Mouse (Mus musculus): ENCODE data around the gene Shmt1. TPM values are rescaled to one million over a fixed set of nuclear protein-coding genes. Genes with fewer than 3 reads are reported as not detected.
"Not testable (repeated sequence)": the region's sequence is repeated elsewhere in the genome, so short reads cannot be mapped to it uniquely, and the experiment has no call there.

Gene Shmt1
- polyA plus RNA-seq (2012; rRNA removed), result 39.3 and 51.5 TPM in 2 replicates

DNA sequence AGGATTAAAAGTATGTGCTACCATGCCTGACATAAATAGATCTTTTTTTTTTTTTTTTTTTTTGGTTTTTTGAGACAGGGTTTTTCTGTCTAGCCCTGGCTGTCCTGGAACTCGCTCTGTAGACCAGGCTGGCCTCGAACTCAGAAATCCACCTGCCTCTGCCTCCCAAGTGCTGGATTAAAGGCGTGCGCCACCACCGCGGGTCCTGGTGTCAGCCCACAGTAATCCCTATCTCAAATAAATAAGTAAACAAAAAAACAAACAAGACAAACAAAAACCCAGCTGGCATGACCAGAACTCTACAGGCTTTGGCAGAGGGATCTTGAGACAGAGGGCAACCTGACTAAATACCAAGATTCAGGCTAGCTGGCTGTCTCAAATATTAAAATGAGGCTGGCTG lies at the start of gene Shmt1:
TSS of gene Shmt1 (minus strand) at position 101 of the 400 bp plus-strand sequence.
- not testable (repeated sequence) for H3K27me3 ChIP-seq (ENCODE audit: control insufficient read depth, insufficient read depth, low read length); H3K36me3 ChIP-seq (ENCODE audit: control insufficient read depth, insufficient read depth, low read length)
- peak within 1 kb of the TSS; percentile 82 for H3K4me3 ChIP-seq (ENCODE audit: control insufficient read depth, low read depth, low read length)
- H3K27ac ChIP-seq (ENCODE audit: control insufficient read depth, insufficient read depth, low read depth, low read length), result peak within 1 kb of the TSS; percentile 62
- H3K4me1 ChIP-seq (ENCODE audit: control insufficient read depth, insufficient read depth, low read length), result peaks cover 10% of the 10 kb centered on the region

DNA sequence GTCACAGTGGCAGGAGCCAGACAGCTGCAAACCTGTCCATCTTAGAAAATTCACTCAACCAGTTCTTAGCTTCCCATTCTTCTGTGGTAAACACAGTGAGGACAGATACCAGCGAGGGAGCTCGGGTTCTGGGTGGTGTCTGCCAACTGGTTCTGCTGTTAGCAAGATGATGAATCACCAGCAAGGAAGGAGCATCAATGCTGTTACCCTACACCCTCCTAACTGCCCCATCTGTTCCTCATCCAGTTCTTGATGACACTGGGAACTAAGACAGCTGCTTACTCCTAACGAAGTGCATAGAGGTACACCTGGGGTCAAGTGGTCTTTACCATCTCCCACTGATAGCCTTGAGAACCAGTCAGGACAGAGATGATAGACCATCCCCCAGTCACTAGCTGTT lies 45.1 kb upstream of the Shmt1 start:
- Histone ChIP-seq H3K4me3 (ENCODE audit: control insufficient read depth, low read depth, low read length) (no peak overlapping the region), H3K27me3 (ENCODE audit: control insufficient read depth, insufficient read depth, low read length) (no peaks in the 10 kb centered on the region), H3K4me1 (ENCODE audit: control insufficient read depth, insufficient read depth, low read length) (no peaks in the 10 kb centered on the region), H3K36me3 (ENCODE audit: control insufficient read depth, insufficient read depth, low read length) (no peaks in the 10 kb centered on the region), H3K27ac (ENCODE audit: control insufficient read depth, insufficient read depth, low read depth, low read length) (no peak overlapping the region)
- TF ChIP-seq POLR2A (IDR thresholded peaks at IDR 0.05; ENCODE audit: control insufficient read depth, low read depth, low read length), result no peak
- TF ChIP-seq CTCF (IDR thresholded peaks at IDR 0.05; ENCODE audit: control insufficient read depth, insufficient read depth, insufficient replicate concordance, low read depth, low read length), result no peak

DNA sequence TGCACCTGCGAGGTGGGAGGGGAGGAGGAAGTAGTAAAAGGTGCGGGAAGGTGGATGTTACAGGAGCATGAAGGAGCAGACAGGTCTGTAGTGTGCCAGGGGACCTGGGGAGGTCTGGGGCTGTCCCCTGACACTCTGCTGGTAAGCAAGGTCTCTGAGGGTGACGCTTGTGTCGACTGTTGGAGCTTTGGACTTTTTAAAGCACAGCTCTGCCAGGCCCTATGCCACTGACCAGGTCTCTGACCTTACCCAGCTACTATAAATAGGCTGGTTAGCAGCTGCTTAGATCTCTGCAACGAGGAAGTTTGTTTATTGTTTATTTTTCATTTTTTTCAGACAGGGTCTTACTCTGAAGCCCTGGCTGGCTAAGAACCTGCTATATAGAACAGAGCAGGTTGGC lies 33.9 kb upstream of the Shmt1 start:
- Histone ChIP-seq H3K27ac (ENCODE audit: control insufficient read depth, insufficient read depth, low read depth, low read length) (no peak overlapping the region), H3K4me1 (ENCODE audit: control insufficient read depth, insufficient read depth, low read length) (no peaks in the 10 kb centered on the region), H3K4me3 (ENCODE audit: control insufficient read depth, low read depth, low read length) (no peak overlapping the region), H3K27me3 (ENCODE audit: control insufficient read depth, insufficient read depth, low read length) (no peaks in the 10 kb centered on the region), H3K36me3 (ENCODE audit: control insufficient read depth, insufficient read depth, low read length) (no peaks in the 10 kb centered on the region)
- no peak for TF ChIP-seq POLR2A (IDR thresholded peaks at IDR 0.05; ENCODE audit: control insufficient read depth, low read depth, low read length)
- no peak for TF ChIP-seq CTCF (IDR thresholded peaks at IDR 0.05; ENCODE audit: control insufficient read depth, insufficient read depth, insufficient replicate concordance, low read depth, low read length)

DNA sequence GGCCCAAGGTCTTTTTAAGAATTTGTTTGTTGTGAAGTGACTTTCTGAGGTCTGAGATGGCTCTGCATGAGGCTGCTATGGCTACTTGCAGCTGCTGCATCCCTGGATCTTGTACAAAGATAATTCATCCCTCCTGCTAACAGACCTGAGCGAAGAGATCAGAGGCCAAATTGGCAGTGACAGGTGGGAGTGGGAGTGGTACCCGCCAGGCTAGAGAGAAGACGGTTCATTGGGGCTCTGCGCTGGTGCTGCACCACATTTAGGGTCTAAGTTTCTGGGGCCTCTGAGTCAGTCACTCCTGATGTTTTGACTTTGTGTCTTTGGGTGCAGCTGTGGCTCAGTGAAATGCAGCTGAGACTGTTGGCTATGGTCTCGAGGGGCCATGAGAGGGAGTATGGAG lies 31.9 kb upstream of the Shmt1 start:
- Histone ChIP-seq H3K27me3 (ENCODE audit: control insufficient read depth, insufficient read depth, low read length) (no peaks in the 10 kb centered on the region), H3K27ac (ENCODE audit: control insufficient read depth, insufficient read depth, low read depth, low read length) (no peak overlapping the region), H3K36me3 (ENCODE audit: control insufficient read depth, insufficient read depth, low read length) (no peaks in the 10 kb centered on the region), H3K4me1 (ENCODE audit: control insufficient read depth, insufficient read depth, low read length) (no peaks in the 10 kb centered on the region), H3K4me3 (ENCODE audit: control insufficient read depth, low read depth, low read length) (no peak overlapping the region)
- TF ChIP-seq CTCF (IDR thresholded peaks at IDR 0.05; ENCODE audit: control insufficient read depth, insufficient read depth, insufficient replicate concordance, low read depth, low read length) (no peak), POLR2A (IDR thresholded peaks at IDR 0.05; ENCODE audit: control insufficient read depth, low read depth, low read length) (no peak)

DNA sequence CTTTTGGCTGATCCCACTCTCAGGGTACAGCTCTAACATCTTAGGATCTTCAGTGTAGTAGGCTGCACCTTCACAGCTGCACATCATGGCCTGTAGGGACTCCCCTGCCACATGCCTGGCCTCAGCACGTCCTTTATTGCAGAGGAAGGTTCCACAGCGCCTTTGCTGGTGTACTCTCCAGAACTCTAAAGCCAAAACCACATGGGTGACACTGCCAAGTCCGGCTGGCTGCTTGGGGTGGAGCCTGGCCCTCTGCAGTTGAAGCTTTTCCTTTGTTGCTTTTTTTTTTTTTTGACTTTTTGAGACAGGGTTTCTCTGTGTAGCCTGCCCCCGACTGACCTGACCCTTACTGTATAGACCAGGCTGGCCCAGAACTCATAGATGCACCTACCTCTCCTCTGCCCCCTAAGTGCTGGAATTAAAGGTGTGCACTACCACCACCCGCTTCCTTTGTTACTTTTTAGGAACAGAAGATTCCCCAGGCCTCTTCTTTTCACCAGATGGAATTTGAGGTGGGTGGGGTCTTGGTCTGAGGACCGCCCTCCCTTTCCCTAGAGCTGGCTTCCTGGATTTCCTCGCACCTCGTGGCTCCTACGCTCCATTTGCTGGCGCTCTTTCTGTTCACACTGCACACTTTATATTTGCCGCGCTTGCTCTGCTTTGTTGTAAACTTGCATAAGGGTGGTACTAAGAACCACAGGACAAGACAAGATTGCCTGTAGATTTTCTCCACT lies 30.1 kb upstream of the Shmt1 start:
- TF ChIP-seq POLR2A (IDR thresholded peaks at IDR 0.05; ENCODE audit: control insufficient read depth, low read depth, low read length) (no peak), CTCF (IDR thresholded peaks at IDR 0.05; ENCODE audit: control insufficient read depth, insufficient read depth, insufficient replicate concordance, low read depth, low read length) (no peak)
- no peaks in the 10 kb centered on the region for H3K36me3 ChIP-seq (ENCODE audit: control insufficient read depth, insufficient read depth, low read length)
- no peak overlapping the region for H3K27ac ChIP-seq (ENCODE audit: control insufficient read depth, insufficient read depth, low read depth, low read length)
- H3K4me1 ChIP-seq (ENCODE audit: control insufficient read depth, insufficient read depth, low read length), result no peaks in the 10 kb centered on the region; the same call in 1 of the 2 replicates
- H3K4me3 ChIP-seq (ENCODE audit: control insufficient read depth, low read depth, low read length), result no peak overlapping the region
- no peaks in the 10 kb centered on the region for H3K27me3 ChIP-seq (ENCODE audit: control insufficient read depth, insufficient read depth, low read length)

DNA sequence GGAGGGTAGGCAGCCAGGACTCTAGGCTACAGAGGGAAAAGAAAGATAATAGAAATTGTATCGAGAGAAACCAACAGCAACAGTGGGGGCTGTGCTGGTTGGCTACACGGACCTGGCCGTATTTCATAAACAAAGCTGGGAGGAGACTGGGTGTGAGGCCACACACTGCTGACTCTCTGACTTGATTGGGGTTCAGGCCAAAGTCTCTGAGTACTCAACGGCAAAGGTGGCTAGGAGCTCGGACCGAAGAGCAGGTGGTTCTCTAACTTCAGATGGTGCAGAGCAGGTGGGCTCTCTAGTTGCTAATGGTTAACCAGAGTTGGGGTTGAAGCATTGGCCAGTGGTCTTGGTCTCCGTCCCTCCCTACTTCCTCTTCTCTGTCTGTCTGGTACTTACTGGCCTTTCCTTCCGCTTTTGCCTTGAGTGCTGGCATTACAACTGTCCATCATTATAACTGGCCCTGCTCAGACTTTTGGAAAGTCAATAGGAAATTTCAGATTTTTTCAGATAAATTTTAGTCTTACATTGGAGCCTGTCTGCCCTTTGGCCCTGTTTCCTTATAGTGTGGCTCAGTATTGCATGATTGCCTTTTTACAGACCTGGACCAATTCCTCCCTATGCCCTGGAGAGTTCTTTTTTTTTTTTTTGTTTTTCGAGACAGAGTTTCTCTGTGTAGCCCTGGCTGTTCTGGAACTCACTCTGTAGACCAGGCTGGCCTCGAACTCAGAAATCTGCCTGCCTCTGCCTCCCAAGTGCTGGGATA lies 26.3 kb upstream of the Shmt1 start:
- Histone ChIP-seq H3K27ac (ENCODE audit: control insufficient read depth, insufficient read depth, low read depth, low read length) (no peak overlapping the region), H3K36me3 (ENCODE audit: control insufficient read depth, insufficient read depth, low read length) (no peaks in the 10 kb centered on the region), H3K4me1 (ENCODE audit: control insufficient read depth, insufficient read depth, low read length) (no peaks in the 10 kb centered on the region; the same call in 1 of the 2 replicates), H3K27me3 (ENCODE audit: control insufficient read depth, insufficient read depth, low read length) (no peaks in the 10 kb centered on the region), H3K4me3 (ENCODE audit: control insufficient read depth, low read depth, low read length) (no peak overlapping the region)
- no peak for TF ChIP-seq POLR2A (IDR thresholded peaks at IDR 0.05; ENCODE audit: control insufficient read depth, low read depth, low read length)
- no peak for TF ChIP-seq CTCF (IDR thresholded peaks at IDR 0.05; ENCODE audit: control insufficient read depth, insufficient read depth, insufficient replicate concordance, low read depth, low read length)

DNA sequence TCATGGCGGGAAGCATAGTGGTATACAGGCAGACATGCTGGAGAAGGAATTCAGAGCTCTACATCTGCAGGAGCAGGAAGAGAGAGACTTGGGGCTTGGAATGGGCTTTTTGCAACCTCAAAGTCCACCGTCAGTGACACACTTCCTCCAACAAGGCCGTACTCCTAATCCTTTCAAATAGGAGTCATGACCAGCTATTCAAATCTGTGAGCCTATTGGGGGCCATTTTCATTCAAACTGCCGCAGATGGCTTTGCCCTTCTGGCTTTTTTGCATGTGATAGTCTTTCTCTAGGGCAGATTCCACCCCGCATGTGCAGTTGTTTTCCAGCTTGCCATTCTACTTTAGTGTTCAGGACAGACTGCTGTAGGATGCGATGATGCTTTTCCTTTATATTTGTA lies 25.4 kb upstream of the Shmt1 start:
- TF ChIP-seq POLR2A (IDR thresholded peaks at IDR 0.05; ENCODE audit: control insufficient read depth, low read depth, low read length) (no peak), CTCF (IDR thresholded peaks at IDR 0.05; ENCODE audit: control insufficient read depth, insufficient read depth, insufficient replicate concordance, low read depth, low read length) (no peak)
- H3K4me1 ChIP-seq (ENCODE audit: control insufficient read depth, insufficient read depth, low read length), result no peaks in the 10 kb centered on the region; the same call in 1 of the 2 replicates
- H3K36me3 ChIP-seq (ENCODE audit: control insufficient read depth, insufficient read depth, low read length), result no peaks in the 10 kb centered on the region
- no peak overlapping the region for H3K27ac ChIP-seq (ENCODE audit: control insufficient read depth, insufficient read depth, low read depth, low read length)
- H3K4me3 ChIP-seq (ENCODE audit: control insufficient read depth, low read depth, low read length), result no peak overlapping the region
- no peaks in the 10 kb centered on the region for H3K27me3 ChIP-seq (ENCODE audit: control insufficient read depth, insufficient read depth, low read length)
